Mouse (Mus musculus): Measurements from ENCODE around the gene 9130213A22Rik. TPM values are rescaled to one million over a fixed set of nuclear protein-coding genes. Genes with fewer than 3 reads are reported as not detected.

9130213A22Rik gene
- total and polyA plus RNA-seq, 3 experiments = 0.08 to 0.26 TPM; not detected in 1

- Histone ChIP-seq H3K36me3 (ENCODE audit: control insufficient read depth in 1 of 2, insufficient read depth in 2 of 2, low read length in 2 of 2) (peaks cover 0 to 5% of the 10 kb centered on the region in 2 experiments; a peak in 2 of 4 replicates), H3K79me2 (ENCODE audit: control insufficient read depth, insufficient read depth, low read length, poor library complexity) (no peaks in the 10 kb centered on the region; the same call in 1 of the 2 replicates), H3K9me3 (replicated peaks; ENCODE audit: insufficient read depth, low read length) (no peaks in the 10 kb centered on the region), H3K27ac (ENCODE audit: control insufficient read depth, low read depth, low read length) (no peak overlapping the region), H3K4me3 (ENCODE audit: control insufficient read depth in 1 of 2, insufficient read depth in 1 of 2, low read depth in 2 of 2, low read length in 2 of 2) (peak overlapping the region; percentile 20 to 88), H3K9ac (ENCODE audit: control insufficient read depth, low read depth, low read length, poor library complexity, severe bottlenecking) (peak overlapping the region; percentile 60), H3K4me1 (ENCODE audit: control insufficient read depth in 1 of 2, insufficient read depth in 2 of 2, low read length in 2 of 2) (peaks cover 0 to 16% of the 10 kb centered on the region in 2 experiments; a peak in 2 of 4 replicates), H3K27me3 (ENCODE audit: control insufficient read depth in 1 of 2, insufficient read depth in 2 of 2, low read length in 2 of 2) (no peaks in the 10 kb centered on the region)
- DNase-seq (ENCODE audit: low read depth, low spot score) = peak; percentile 65
- TF ChIP-seq USF2 (IDR thresholded peaks at IDR 0.05; ENCODE audit: borderline replicate concordance in 1 of 2, insufficient read depth in 1 of 2, low read depth in 1 of 2, low read length in 2 of 2) (no peak), UBTF (IDR thresholded peaks at IDR 0.05; ENCODE audit: borderline replicate concordance, insufficient read depth, low read depth, low read length) (0 out of 2 replicates have a peak, but pooled peaks have one; percentile 15), NELFE (IDR thresholded peaks at IDR 0.05; ENCODE audit: low read depth, low read length) (no peak), E2F4 (IDR thresholded peaks at IDR 0.05; ENCODE audit: borderline replicate concordance, low read depth, low read length) (no peak), ZKSCAN1 (IDR thresholded peaks at IDR 0.05; ENCODE audit: low read depth, low read length) (no peak), ZNF384 (IDR thresholded peaks at IDR 0.05; ENCODE audit: low read depth, low read length) (no peak), MAFK (IDR thresholded peaks at IDR 0.05; ENCODE audit: borderline replicate concordance, low read depth, low read length) (no peak), NRF1 (IDR thresholded peaks at IDR 0.05; ENCODE audit: insufficient read depth, low read depth, low read length, poor library complexity, severe bottlenecking) (no peak), ELF1 (IDR thresholded peaks at IDR 0.05; ENCODE audit: low read depth, low read length) (no peak; the same call in 1 of the 2 replicates), TBP (IDR thresholded peaks at IDR 0.05; ENCODE audit: low read depth, low read length) (no peak), KAT2A (conservative IDR thresholded peaks at IDR 0.05; ENCODE audit: low read depth, low read length) (no peak), MAX (IDR thresholded peaks at IDR 0.05; ENCODE audit: low read length) (no peak), GABPA (IDR thresholded peaks at IDR 0.05; ENCODE audit: low read depth, low read length) (no peak), JUND (IDR thresholded peaks at IDR 0.05; ENCODE audit: low read depth, low read length) (no peak), MYB (IDR thresholded peaks at IDR 0.05; ENCODE audit: low read depth, low read length) (no peak), RCOR1 (IDR thresholded peaks at IDR 0.05; ENCODE audit: low read depth, low read length) (no peak), BHLHE40 (IDR thresholded peaks at IDR 0.05; ENCODE audit: borderline replicate concordance, low read depth, low read length) (no peak), EP300 (IDR thresholded peaks at IDR 0.05; ENCODE audit: low read depth in 1 of 2, low read length in 2 of 2) (no peak), ETS1 (IDR thresholded peaks at IDR 0.05; ENCODE audit: low read depth, low read length) (0 out of 2 replicates have a peak, but pooled peaks have one; percentile 18), MAZ (IDR thresholded peaks at IDR 0.05; ENCODE audit: low read depth, low read length) (peak; percentile 84; the same call in 1 of the 2 replicates)
These were observed 551 bp downstream of the 9130213A22Rik start for GRCm38 (mm10) chr11:69121741-69122335.

Data from MEL (cell line).